Mouse (Mus musculus): Measurements from ENCODE around the gene Il16. TPM values are rescaled to one million over a fixed set of nuclear protein-coding genes. Genes with fewer than 3 reads are reported as not detected.

Gene Il16
- polyA plus RNA-seq, 1 experiment from 2014 or later: 7.2 TPM

DNA sequence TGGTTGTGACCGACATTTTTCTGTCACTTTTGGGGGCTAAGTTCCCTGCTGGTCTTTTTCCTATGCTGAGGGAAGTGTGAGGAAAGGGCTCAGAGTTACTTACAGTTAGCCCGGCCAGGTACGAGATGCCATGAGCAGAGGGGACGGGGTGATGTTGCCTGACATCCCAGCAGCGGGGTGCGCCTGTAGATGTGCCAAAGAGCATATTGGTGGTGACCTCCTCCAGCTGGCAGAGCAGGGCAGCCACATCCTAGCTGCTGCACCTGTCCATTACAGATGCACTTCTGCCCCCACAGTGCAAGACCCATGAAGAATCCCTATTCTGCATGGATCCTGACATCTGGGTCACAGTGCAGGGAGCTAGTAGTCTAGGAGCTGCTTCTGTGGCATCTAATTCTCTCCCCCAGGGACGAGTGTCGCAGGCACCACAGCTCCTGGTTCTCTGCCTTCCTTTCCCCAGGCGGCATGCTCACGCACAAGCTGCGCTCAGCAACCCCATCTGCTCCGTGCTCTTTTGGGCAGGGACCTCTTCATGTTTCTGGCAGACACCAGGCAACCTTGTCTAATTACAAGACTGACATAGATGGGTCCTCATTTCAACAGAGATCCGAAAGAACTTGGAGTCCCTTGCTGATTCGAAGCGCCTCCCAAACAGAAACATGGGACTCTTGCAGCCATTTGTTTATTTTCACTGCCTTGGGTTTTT is 13.4 kb downstream of the Il16 start:
- Histone ChIP-seq H3K9me3 (ENCODE audit: control insufficient read depth, low read length) (no peaks in the 10 kb centered on the region), H3K4me1 (ENCODE audit: control insufficient read depth, insufficient read depth, low read length) (0 out of 2 replicates have a peak, but pooled peaks cover under 1% of the 10 kb centered on the region), H3K9ac (ENCODE audit: low read depth, low read length) (no peak overlapping the region), H3K36me3 (ENCODE audit: control insufficient read depth, insufficient read depth, low read length) (no peaks in the 10 kb centered on the region), H3K4me2 (ENCODE audit: low read depth, low read length) (no peak overlapping the region), H3K27ac (replicated peaks; ENCODE audit: low read depth, low read length) (no peak overlapping the region), H3K4me3 (ENCODE audit: low read depth, low read length) (no peak overlapping the region), H3K27me3 (replicated peaks; ENCODE audit: control insufficient read depth, insufficient read depth, low read length) (no peaks in the 10 kb centered on the region)
- DNase-seq (ENCODE audit: low spot score): no peak
- 69% methylated on average over 15 of the region's 15 CpGs for WGBS
- ATAC-seq (ENCODE audit: low read depth): no peak

DNA sequence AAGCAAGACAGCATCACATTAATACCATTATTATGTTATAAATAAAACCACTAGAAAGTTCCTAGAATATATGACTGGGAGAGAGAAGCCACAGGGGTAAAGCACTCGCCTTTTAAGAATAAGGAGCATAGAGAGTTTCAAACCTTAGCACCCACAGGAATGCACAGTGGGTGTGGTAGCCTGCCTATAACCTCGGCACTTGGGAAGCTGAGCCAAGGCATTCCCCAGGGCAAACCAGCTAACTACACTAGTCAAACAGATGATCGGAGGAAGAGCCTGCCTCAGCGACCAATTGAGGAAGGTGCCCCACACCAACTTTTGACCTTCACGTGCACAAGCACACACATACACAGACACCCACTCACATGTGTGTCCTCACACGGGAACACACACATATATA is 14.2 kb downstream of the Il16 start:
- WGBS: 72% methylated on average over 6 of the region's 6 CpGs
- H3K27me3 ChIP-seq (replicated peaks; ENCODE audit: control insufficient read depth, insufficient read depth, low read length): no peaks in the 10 kb centered on the region
- H3K9me3 ChIP-seq (ENCODE audit: control insufficient read depth, low read length): no peaks in the 10 kb centered on the region
- H3K36me3 ChIP-seq (ENCODE audit: control insufficient read depth, insufficient read depth, low read length): no peaks in the 10 kb centered on the region
- no peak overlapping the region for H3K4me3 ChIP-seq (ENCODE audit: low read depth, low read length)
- no peak for ATAC-seq (ENCODE audit: low read depth)
- H3K27ac ChIP-seq (replicated peaks; ENCODE audit: low read depth, low read length): no peak overlapping the region
- no peak overlapping the region for H3K9ac ChIP-seq (ENCODE audit: low read depth, low read length)
- peaks cover 8% of the 10 kb centered on the region; the same call in 1 of the 2 replicates for H3K4me1 ChIP-seq (ENCODE audit: control insufficient read depth, insufficient read depth, low read length)
- DNase-seq (ENCODE audit: low spot score): no peak
- no peak overlapping the region for H3K4me2 ChIP-seq (ENCODE audit: low read depth, low read length)

DNA sequence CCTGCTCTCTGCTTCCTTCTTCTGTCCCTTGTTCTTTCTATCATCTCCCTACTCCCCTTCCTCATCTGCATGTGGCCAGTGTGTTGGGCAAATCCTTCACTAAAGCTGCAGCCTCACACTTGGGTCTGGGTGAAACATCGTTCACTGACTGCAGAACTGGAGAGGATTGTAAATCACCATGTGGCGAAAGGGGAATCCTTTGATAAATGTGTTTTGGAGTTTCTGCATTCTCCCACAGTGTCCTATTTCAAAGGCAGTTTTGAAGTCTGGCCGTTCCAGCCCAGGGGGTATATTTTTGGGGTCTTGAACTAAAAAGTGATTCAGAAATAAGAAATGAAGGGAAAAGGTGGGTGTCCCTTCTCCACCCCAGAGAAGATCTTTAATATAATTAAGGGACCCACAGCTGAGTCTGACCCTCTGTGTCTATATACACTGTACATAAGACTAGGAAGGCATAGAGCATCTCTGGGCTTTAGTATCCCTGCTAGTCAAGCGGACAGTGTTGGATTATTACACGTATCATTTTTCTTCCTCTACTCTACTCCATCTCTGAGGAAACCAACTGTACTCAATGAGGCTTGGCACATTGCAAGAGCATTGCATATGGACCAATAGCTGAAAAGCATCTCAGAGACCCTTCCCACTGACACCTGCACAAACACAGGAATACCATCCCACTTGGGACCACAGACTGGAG is 18.4 kb downstream of the Il16 start:
- Histone ChIP-seq H3K9ac (ENCODE audit: low read depth, low read length) (no peak overlapping the region), H3K4me3 (ENCODE audit: low read depth, low read length) (no peak overlapping the region), H3K4me1 (ENCODE audit: control insufficient read depth, insufficient read depth, low read length) (peaks cover 15% of the 10 kb centered on the region), H3K36me3 (ENCODE audit: control insufficient read depth, insufficient read depth, low read length) (no peaks in the 10 kb centered on the region), H3K27me3 (replicated peaks; ENCODE audit: control insufficient read depth, insufficient read depth, low read length) (no peaks in the 10 kb centered on the region), H3K27ac (replicated peaks; ENCODE audit: low read depth, low read length) (no peak overlapping the region), H3K4me2 (ENCODE audit: low read depth, low read length) (no peak overlapping the region), H3K9me3 (ENCODE audit: control insufficient read depth, low read length) (no peaks in the 10 kb centered on the region)
- ATAC-seq (ENCODE audit: low read depth) (no peak), DNase-seq (ENCODE audit: low spot score) (no peak)
- 40% methylated on average over 5 of the region's 5 CpGs for WGBS

DNA sequence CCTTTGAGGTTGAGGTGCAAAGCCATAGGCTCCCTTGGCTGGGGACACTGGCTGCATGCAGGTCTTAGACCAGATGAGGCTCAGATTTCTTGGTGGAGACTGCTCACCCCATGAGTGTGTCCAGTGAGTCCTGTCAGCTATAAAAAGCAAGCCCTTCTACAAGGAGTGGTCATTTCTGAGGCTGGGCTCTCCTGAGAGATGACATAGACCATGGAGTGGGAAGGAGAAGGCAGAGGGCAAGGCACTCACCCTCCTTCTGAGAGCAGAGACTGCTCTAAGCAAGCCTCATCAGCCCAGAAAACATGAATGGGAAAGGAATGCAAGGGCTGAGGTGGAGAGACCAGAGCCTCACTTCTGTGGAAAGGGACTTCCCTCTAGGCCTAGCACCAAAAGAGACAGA is 19.7 kb downstream of the Il16 start:
- Histone ChIP-seq H3K9me3 (ENCODE audit: control insufficient read depth, low read length) (no peaks in the 10 kb centered on the region), H3K9ac (ENCODE audit: low read depth, low read length) (no peak overlapping the region), H3K36me3 (ENCODE audit: control insufficient read depth, insufficient read depth, low read length) (no peaks in the 10 kb centered on the region), H3K27ac (replicated peaks; ENCODE audit: low read depth, low read length) (no peak overlapping the region), H3K4me3 (ENCODE audit: low read depth, low read length) (no peak overlapping the region), H3K27me3 (replicated peaks; ENCODE audit: control insufficient read depth, insufficient read depth, low read length) (no peaks in the 10 kb centered on the region), H3K4me1 (ENCODE audit: control insufficient read depth, insufficient read depth, low read length) (peaks cover 15% of the 10 kb centered on the region), H3K4me2 (ENCODE audit: low read depth, low read length) (no peak overlapping the region)
- DNase-seq (ENCODE audit: low spot score) (no peak), ATAC-seq (ENCODE audit: low read depth) (no peak)

DNA sequence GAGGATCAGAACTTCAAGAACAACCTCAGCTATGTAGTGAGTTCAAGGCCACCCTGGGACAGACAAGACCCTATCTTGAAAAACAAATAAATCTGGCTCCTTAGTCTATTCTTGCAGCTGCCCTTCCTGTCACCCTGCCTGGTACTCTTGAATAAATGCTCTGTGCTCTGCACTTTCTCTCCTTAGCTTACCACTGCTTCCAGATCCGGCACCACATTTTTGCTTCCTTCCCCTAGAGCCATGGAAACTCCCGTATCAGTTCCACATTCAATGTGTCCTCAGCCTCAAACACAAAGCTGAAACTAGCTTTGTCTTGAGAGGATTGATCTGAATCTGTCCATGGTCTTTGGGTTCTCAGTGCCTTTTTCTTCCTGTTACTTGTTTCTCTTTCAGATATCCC is 21.0 kb downstream of the Il16 start:
- H3K9ac ChIP-seq (ENCODE audit: low read depth, low read length): no peak overlapping the region
- WGBS: 47% methylated on average over 2 of the region's 2 CpGs
- no peak overlapping the region for H3K4me2 ChIP-seq (ENCODE audit: low read depth, low read length)
- peaks cover 15% of the 10 kb centered on the region for H3K4me1 ChIP-seq (ENCODE audit: control insufficient read depth, insufficient read depth, low read length)
- no peak overlapping the region for H3K4me3 ChIP-seq (ENCODE audit: low read depth, low read length)
- no peaks in the 10 kb centered on the region for H3K36me3 ChIP-seq (ENCODE audit: control insufficient read depth, insufficient read depth, low read length)
- no peak for DNase-seq (ENCODE audit: low spot score)
- ATAC-seq (ENCODE audit: low read depth): no peak
- H3K27me3 ChIP-seq (replicated peaks; ENCODE audit: control insufficient read depth, insufficient read depth, low read length): no peaks in the 10 kb centered on the region
- H3K9me3 ChIP-seq (ENCODE audit: control insufficient read depth, low read length): no peaks in the 10 kb centered on the region
- no peak overlapping the region for H3K27ac ChIP-seq (replicated peaks; ENCODE audit: low read depth, low read length)

DNA sequence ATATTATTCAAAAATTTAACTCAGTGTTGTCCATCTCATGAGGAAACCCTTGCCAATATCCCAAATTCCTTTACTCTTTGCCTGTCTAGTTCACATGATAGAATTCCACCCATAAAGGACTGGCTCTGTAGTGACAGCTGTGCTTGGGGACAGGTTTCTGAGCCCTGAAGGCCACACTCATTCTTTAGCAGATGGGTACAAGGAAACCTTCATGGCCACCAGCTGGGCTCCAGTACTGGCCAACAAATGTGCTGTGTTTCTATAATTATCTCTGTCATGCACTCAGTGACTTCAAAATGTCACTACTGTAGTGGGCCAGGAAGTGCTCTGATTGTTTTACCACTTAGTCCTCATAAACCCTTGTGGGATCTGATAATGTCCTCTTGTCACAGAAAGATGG is 21.6 kb downstream of the Il16 start:
- Histone ChIP-seq H3K4me1 (ENCODE audit: control insufficient read depth, insufficient read depth, low read length) (peaks cover 15% of the 10 kb centered on the region), H3K36me3 (ENCODE audit: control insufficient read depth, insufficient read depth, low read length) (no peaks in the 10 kb centered on the region), H3K27ac (replicated peaks; ENCODE audit: low read depth, low read length) (no peak overlapping the region), H3K9ac (ENCODE audit: low read depth, low read length) (no peak overlapping the region), H3K4me3 (ENCODE audit: low read depth, low read length) (no peak overlapping the region), H3K27me3 (replicated peaks; ENCODE audit: control insufficient read depth, insufficient read depth, low read length) (no peaks in the 10 kb centered on the region), H3K4me2 (ENCODE audit: low read depth, low read length) (no peak overlapping the region), H3K9me3 (ENCODE audit: control insufficient read depth, low read length) (no peaks in the 10 kb centered on the region)
- DNase-seq (ENCODE audit: low spot score) (no peak), ATAC-seq (ENCODE audit: low read depth) (no peak)

DNA sequence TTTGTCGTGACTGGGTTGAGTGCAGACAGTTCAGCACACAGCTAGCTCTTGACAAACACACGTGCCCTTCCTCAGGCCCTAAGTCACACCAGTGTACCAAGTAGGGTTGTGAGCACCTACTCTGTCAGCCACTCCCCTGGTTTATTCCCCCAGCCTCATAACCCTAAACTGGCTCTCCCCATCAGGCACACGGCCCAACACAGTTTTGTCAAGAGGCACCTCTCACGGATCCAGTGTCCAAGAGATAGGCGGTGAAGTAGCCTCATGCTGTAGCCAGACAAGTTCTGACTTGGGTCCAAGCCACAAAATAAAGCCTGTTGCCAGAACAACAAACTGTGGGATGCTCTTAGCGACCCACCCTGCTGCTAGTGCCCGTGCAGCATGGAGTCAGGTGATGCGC is 22.3 kb downstream of the Il16 start:
- H3K36me3 ChIP-seq (ENCODE audit: control insufficient read depth, insufficient read depth, low read length): no peaks in the 10 kb centered on the region

DNA sequence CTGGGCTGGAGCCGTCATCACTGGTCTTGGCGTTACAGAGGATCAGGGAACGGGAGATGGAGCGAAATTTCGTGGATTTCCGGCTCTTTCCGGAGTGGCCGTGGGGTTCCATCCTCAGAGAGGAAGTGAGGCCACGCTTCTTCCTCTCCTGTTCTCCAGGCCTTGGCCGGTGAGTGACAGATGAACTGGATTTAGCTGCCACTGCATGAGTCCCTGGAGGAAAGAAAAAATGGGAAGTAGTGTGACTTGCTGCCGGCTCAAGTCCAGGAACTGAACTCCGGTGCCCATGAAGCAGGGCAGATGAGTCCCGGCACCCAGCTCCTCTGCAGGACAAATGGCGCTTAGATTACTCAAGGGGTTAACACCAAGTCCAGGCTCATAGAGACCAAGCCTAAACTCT is 23.0 kb downstream of the Il16 start:
- no peak for ATAC-seq (ENCODE audit: low read depth)
- H3K4me1 ChIP-seq (ENCODE audit: control insufficient read depth, insufficient read depth, low read length): peaks cover 25% of the 10 kb centered on the region
- H3K27me3 ChIP-seq (replicated peaks; ENCODE audit: control insufficient read depth, insufficient read depth, low read length): no peaks in the 10 kb centered on the region
- DNase-seq (ENCODE audit: low spot score): no peak
- no peak overlapping the region for H3K9ac ChIP-seq (ENCODE audit: low read depth, low read length)
- no peak overlapping the region for H3K4me2 ChIP-seq (ENCODE audit: low read depth, low read length)
- no peaks in the 10 kb centered on the region for H3K36me3 ChIP-seq (ENCODE audit: control insufficient read depth, insufficient read depth, low read length)
- WGBS: 79% methylated on average over 14 of the region's 14 CpGs
- no peaks in the 10 kb centered on the region for H3K9me3 ChIP-seq (ENCODE audit: control insufficient read depth, low read length)
- no peak overlapping the region for H3K4me3 ChIP-seq (ENCODE audit: low read depth, low read length)
- H3K27ac ChIP-seq (replicated peaks; ENCODE audit: low read depth, low read length): no peak overlapping the region

More for the DNA sequence above, 22.3 kb downstream of the Il16 start:
- H3K4me3 ChIP-seq (ENCODE audit: low read depth, low read length): no peak overlapping the region
- no peak overlapping the region for H3K27ac ChIP-seq (replicated peaks; ENCODE audit: low read depth, low read length)
- H3K9me3 ChIP-seq (ENCODE audit: control insufficient read depth, low read length): no peaks in the 10 kb centered on the region
- peaks cover 18% of the 10 kb centered on the region for H3K4me1 ChIP-seq (ENCODE audit: control insufficient read depth, insufficient read depth, low read length)
- no peak for ATAC-seq (ENCODE audit: low read depth)
- H3K27me3 ChIP-seq (replicated peaks; ENCODE audit: control insufficient read depth, insufficient read depth, low read length): no peaks in the 10 kb centered on the region
- H3K9ac ChIP-seq (ENCODE audit: low read depth, low read length): no peak overlapping the region
- no peak overlapping the region for H3K4me2 ChIP-seq (ENCODE audit: low read depth, low read length)
- 89% methylated on average over 8 of the region's 8 CpGs for WGBS
- no peak for DNase-seq (ENCODE audit: low spot score)

DNA sequence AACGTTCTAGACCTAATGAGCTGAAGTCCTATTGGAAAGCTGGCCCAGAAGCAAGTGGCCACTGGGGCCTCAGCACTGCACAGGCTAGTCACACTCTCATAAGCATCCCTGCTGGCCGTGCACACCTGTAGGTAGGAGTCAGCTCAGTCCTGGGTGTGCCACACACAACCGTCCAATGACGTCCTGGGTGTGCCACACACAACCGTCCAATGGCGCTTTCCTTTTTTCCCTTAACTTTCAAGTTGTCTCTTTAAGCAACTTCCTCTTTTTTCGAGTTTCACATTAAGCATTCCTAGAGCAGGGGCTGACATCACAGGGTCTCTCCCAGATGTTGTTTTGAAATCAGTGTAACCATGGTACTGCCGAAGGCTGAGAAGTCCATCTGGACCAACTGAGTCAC is 25.3 kb downstream of the Il16 start:
- no peak overlapping the region for H3K4me2 ChIP-seq (ENCODE audit: low read depth, low read length)
- H3K36me3 ChIP-seq (ENCODE audit: control insufficient read depth, insufficient read depth, low read length): no peaks in the 10 kb centered on the region
- peaks cover 18% of the 10 kb centered on the region for H3K4me1 ChIP-seq (ENCODE audit: control insufficient read depth, insufficient read depth, low read length)
- WGBS: 79% methylated on average over 8 of the region's 8 CpGs
- H3K9ac ChIP-seq (ENCODE audit: low read depth, low read length): no peak overlapping the region
- H3K9me3 ChIP-seq (ENCODE audit: control insufficient read depth, low read length): peaks cover under 1% of the 10 kb centered on the region; the same call in 1 of the 2 replicates
- no peak overlapping the region for H3K4me3 ChIP-seq (ENCODE audit: low read depth, low read length)
- ATAC-seq (ENCODE audit: low read depth) (no peak), DNase-seq (ENCODE audit: low spot score) (no peak)
- H3K27ac ChIP-seq (replicated peaks; ENCODE audit: low read depth, low read length): no peak overlapping the region
- H3K27me3 ChIP-seq (replicated peaks; ENCODE audit: control insufficient read depth, insufficient read depth, low read length): no peaks in the 10 kb centered on the region
